Mouse (Mus musculus) kidney, adult 11 months (tissue): ENCODE measurements around the gene Gm13306.
"Not testable (repeated sequence)": the region's sequence is repeated elsewhere in the genome, so short reads cannot be mapped to it uniquely, and the experiment has no call there.

ENCODE experiments used
- DNase-seq: peaks from one replicate; pipeline ENCODE4 v3.0.0; 2022

The Gm13306 gene

GRCm38 (mm10) chr4:42153136-42153535, at the start of gene Gm13306:
Gm13306 (plus strand) TSS chr4:42153436.
- DNase-seq, result not testable (repeated sequence)

DNA sequence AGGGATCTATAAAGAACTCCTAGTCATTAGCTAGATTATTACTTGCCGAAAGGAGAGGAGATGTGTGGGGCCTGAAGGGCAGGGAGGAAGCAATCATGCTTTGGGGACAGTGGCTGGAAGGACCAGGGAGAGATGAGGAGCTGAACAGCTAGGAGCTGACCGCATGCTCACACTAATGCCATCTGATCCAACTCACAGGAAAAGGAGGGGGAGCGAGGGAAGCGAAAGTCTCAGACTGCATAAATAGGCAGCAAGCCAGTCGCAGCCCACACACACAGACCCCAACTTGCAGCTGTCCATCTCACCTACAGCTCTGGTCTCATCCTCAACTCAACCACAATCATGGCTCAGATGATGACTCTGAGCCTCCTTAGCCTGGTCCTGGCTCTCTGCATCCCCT, 38.7 kb upstream of the Gm13306 start, which contains the start of gene Gm13304:
Gene Gm13304, plus strand, starts transcription at position 301 of the 400 bp plus-strand sequence.
- not testable (repeated sequence) for DNase-seq

GRCm38 (mm10) chr4:42168503-42168902, 15.3 kb downstream of the Gm13306 start, which contains the start of gene Gm13305:
Gm13305 (minus strand) TSS chr4:42168603.
- not testable (repeated sequence) for DNase-seq

- DNase-seq, result not testable (repeated sequence)
These were observed 25.0 kb downstream of the Gm13306 start for GRCm38 (mm10) chr4:42178243-42178642.

DNA sequence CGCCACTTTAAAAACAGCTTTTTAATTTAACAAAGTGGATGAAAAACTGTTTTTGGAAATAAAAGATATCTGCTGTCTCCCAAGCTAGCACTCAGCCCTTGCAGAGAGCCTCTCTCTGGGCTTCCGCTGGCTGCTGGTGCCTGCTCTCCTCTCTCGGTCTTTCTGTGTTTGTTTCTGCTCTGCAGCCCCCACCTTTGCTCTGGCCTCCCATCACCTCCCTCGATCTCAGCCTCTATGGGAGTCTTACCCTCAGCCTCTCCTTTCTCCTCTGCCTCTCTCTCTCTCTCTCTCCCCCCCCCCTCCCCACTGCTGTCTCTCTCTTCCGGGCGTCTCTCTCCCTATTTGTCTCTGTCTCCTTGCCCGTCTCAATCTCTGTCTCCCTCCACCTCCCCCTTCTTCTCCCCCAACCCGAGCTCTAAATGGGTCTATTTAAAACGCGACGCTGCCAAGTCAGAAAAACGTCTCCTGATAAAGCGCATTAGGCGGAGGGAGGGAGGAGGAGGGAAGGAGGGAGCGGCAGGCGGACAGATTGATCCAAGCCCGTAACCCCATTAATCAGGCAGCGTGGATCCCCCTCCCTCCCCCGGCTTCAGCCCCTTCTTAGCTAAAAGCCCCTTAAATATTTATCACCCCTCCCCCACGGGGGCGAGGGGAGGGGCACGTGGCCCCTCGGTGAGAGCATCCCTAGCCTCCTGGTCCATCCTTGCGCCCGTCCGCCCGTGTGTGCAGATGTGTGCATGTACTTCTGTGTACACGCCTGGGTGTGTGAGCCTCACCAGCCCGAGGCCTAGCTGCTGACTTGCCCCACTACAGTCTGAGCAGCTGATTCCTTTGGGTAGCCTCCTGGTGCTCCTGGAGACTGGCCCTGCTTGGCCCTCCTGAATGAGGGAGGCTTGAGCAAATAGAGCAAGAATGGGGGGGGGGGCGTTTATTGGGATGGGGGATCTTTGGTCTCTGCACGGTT, 30.3 kb downstream of the Gm13306 start:
- not testable (repeated sequence) for DNase-seq

GRCm38 (mm10) chr4:42184324-42184979, 31.2 kb downstream of the Gm13306 start:
- not testable (repeated sequence) for DNase-seq

DNA sequence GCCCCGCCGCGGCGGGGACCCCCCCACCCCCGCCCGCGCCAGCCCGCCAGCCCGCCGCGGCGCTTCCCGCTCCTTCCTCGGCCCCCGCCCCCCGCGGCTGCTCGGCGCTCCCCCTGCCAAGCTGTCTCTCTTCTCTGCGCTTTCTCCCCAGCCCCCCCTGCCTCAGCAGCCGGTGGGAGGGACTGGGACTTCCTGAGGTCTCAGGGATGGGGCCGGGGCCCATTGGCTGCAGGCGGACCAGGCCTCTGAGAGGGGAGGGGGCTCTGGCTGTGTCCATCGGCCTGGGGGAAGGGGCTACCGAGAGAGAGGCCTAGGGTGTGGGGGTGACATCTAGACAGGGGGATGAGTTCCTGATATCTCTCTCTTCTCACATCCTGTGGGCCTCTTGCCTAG, 31.7 kb downstream of the Gm13306 start:
- not testable (repeated sequence) for DNase-seq
